Mouse (Mus musculus): ENCODE measurements around the gene Epo.

Gene Epo

DNA sequence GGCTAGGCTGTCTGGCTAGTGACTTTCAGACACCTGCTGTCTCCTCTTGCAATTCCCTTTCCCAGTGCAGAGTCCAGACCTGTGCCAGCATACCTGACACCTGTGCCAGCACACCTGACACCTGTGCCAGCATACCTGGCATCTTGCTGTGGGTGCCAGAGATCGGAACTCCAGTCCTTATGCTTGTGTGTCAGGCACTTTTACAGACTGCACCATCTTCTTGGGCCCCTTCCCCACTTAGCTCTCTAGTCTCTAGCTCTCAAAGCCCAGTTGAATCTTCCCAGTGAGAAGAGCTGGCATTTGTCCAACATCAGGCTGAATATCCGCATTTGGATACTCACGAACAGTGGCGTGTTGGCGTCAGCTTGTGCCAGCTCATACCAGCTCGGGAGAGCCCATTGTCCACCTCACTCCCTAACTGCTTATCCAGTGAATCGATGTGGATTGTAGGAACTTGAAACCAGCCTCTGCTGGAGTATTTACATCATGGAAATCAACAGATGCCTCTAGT lies 6.3 kb upstream of the Epo start:
- DNase-seq = no peak

DNA sequence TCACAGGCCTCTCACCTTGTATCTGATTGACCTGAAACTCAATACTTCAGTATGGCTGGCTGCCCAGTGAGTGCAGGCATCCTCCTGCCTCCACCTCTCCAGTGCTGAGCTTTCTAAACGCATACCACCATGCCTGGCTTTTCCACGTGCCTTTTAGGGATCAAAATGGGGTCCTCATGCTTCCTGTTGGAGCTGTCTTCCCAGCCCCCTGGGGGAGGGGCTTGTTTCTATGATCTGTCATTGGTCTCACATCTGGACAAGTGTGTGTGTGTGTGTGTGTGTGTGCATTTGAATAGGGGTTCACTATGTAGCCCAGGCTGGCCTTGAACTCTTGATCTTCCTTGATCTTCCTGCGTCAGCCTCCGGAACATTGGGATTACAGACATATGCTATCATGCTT lies 4.4 kb upstream of the Epo start:
- DNase-seq = no peak

DNA sequence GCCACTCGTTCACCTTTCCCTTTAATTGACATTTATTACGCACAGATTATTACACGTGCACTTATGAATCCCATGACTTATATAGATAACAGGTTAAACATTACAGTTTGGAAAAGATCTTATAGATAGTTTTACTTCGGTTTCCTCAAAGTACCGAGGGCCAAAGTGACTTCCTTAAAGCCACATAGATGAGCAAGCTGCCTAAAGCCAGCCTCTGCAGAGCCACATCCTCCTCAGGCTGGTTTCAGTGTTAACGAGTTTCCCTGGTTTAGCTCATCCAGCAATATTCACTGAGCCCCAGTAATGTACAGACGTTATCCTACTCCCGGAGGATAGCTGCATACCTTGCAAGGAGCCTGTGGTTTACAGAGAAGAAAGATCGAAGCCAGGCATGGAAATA lies 2.3 kb upstream of the Epo start:
- DNase-seq = no peak

DNA sequence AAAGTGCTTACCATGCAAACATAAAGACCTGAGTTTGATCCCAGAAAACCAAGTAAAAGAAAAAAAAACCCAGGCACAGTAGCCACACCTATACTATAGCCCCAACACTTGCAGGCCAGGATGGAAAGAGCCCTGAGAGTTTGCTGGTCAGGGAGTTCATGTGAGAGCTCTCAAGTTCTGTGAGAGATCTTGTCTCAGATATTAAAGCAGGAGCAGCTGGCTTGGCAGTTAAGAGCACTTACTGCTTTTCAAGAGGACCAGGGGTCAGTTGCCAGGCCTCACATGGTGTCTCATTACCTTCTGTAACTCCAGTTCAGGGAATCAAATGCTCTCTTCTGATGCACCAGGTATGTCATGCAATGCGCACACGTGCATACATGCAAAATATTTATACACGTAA lies 1.7 kb upstream of the Epo start:
- DNase-seq = no peak

DNA sequence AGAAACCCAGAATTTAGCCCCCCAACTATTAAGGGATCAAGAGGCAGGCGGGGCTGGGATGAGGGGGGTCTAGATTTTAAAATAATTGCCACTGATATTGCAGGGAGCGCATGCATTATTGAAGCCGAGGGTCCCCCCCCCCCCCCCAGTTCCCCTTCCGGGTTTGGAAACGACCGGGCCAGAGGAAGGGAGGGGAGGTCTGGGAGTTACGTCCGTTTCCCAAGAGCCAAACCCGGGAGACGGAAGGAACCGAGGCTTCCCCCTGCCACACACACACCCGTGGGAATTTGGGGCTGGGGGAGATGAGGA lies 280 bp downstream of the Epo start:
- DNase-seq = no peak

DNA sequence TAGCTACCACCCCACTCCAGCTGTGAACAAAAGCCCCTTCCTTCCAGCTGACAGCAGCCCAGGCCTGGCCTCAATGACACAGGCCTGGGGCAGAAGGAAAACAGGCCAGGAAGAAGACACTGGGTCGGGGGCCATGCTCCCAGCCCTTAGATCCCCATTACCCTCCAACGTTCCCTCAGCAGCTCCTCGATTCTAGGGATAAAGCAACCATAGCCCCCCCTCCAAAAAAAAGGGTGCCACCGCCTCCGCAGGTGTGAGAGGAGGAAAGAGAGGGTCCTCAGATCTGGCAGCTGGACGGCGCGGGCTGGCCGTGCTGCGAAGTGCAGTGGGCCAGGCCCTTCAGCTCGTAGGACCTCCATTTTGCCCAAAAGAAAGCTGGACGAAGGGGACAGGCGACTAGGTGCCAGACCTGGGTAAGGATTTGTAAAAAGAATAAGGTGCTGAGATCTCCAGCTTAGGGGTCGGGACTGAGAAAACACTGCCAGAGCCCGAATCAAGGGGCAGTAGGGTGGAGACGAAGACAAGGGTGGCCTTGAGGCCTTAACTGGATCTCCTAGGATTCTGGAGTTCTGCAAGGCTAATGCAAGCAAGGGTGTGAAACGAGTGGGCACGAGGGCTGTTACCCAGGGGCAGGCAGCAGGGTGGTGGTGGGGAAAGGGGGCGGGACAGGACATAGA lies 773 bp downstream of the Epo start:
- DNase-seq = peak; percentile 53

DNA sequence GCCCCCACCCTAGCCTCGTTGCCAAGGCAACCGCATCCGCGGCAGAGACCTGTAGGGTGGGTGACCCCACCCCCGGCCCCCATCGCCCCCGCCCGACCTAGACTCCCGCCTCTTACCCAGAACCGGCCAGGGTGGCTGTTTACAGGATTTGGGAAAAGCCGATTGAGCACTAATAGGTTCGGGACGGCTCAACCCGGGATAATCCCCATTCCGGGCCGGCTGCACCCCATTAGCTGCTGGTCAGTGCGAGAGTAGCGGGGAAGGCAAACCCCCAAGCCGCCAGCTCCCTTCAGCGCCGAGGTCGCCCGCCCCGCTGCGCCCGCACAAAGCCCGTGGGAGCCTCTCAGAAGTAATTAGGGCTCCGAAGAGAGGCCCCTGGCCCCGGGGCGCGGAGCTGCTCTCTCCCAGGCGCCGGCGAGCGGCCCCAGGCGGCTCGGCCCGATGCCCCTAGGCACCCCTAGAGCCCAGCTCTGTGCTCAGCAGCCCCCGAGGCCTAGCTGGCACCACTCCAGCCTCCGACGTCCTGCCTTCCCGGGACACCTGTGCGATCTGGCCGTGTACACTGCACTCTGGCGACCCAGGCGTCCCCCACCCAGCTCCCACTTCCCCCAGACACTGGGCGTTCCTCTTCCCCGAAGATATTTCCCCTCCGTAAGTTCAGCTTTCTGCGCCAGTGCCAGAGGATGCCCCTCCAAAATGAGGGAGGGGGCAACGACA lies 1.5 kb downstream of the Epo start:
- DNase-seq = peak; percentile 82

DNA sequence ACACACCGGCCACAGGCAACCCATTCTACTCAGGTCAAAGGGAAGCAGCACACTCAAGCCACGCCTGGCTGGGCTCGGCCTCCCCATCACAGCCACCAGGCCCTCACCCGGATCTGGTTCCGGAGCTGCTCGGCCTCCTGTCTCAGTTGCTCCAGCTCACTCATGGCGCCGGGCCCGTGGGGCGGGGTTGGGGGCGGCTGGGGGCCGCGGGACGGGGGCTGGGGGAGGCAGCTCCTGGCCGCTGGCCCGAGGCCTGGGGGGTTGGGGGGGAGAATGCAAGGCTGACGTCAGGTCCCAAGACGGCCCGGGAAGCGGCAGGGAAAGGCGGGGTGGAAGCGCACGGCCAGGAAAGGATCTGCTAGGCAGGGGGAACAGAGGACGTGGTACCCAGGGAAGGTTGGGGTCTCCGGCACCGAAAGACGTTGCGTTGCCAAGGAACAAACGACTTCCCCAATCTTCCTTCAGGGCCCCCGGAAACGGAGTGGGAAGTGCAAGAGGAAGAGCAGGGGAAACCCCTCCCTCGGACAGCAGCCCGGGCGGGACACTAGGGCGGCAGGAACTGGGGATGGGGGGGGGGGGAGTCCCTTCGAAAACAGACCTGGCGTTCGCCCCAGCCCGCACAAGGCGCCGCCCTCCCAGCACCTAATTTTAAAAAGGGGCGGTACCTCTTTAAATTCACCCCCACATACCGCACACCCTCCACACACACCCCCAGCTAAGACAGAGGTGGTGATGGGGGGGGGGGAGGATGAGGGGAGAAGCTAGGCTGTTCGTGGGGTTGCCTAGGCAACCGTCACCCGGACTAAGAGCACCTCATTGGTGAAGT lies 2.2 kb downstream of the Epo start:
- peak; percentile 53 for DNase-seq

DNA sequence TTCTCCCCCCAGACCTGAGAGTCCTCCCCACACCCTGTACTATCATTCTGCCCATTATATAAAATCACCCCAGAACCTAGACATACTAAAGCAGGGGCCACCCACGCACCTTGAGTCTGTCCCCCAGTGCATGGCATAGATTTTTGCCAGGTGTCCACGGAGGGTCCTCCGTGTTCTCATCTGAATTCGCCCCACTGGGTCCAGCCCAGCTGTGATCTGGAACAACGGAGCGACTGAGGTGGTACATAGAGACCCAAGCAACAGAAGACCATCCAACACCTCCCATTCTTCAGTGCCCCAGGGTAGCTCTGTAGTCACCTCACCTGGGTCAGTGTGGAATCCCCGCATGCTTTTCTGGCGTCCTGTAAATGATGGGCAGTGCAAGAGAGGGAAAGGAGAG lies 3.0 kb downstream of the Epo start:
- no peak for DNase-seq

DNA sequence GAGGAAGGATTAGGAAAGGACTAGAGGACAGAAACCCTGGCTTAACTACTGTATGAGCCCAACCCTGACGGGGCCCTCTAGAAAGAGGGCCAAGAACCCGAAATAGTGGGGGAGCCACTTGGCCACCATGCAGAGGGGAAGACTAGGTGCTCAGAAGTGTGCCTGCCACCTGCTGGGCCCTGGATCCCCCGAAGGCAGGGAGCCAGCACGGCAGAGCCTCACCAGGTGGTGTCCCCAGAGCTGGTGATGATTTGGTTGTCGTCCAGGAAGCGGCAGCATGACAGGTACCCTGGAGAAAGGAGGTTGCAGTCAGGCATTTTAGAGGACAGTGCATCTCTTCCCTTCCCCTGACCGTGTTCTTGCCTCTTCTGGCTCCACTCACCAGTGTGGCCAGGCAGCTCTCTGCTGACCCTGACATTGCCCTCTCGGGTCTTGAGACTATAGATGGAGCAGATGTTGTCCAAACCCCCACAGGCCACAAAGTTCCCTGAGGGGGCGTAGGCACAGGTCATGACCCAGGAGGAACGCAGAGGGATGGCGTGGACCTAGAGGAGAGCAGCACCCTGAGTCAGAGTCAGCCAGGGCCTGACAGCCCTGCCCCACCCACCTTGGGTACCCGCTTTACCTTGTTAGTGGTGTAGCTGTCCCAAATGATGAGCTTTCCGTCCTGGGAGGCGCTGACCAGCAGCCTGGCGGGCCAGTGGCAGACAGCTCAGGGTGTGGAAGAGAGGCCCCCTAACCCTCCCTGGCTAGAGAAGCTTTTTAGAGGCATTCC lies 3.6 kb downstream of the Epo start:
- no peak for DNase-seq

DNA sequence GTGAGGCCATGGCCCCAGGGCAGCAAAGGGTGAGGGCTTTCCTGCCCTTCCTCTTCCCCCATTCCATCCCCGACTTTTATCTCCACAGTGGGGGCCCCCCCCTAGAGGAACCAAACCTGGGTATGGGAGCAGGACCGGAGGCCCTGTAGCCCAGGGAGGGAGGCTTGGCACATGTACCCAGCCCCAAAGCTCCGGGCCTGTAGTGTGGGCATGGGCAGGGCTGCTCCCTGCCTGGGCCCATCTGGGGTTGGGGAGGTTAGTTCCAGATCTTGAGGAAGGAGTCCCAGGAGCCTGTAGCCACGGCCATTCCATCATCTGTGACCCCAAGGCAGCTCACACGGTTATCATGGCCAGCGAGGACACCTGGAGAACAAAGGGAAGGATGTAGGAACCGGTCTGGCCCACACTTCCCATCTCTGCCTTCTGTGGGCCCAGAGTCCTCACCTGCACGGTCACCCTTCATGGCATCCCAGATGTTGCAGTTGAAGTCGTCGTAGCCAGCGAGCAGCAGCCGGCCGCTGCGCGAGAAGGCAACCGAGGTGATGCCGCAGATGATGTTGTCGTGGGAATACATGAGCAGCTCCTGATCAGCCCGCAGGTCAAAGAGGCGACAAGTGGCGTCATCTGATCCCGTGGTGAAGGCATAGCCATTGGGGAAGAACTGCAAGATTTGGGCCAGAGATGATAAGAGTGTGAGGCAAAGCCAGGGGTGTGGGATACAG lies 4.6 kb downstream of the Epo start:
- no peak for DNase-seq

DNA sequence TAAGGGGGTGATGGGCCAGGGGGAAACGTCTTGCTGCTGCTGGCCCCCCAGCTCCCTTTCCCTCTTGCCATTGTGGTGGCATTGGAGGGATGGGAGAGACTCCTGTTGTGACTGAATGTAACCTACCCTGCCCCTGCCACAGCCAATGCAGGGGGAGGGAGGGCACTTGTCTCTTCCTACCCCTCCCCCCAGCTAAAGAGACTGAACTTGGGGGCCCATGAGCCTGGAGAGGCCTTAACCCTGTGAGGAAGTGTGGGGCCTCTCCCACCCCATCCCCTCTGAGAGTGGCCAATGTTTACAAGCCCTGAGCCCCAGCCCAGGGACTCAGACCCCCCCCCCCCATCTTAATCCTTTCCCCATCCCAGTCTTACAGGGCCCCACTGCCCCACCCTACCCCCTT lies 5.6 kb downstream of the Epo start:
- DNase-seq = no peak

DNA sequence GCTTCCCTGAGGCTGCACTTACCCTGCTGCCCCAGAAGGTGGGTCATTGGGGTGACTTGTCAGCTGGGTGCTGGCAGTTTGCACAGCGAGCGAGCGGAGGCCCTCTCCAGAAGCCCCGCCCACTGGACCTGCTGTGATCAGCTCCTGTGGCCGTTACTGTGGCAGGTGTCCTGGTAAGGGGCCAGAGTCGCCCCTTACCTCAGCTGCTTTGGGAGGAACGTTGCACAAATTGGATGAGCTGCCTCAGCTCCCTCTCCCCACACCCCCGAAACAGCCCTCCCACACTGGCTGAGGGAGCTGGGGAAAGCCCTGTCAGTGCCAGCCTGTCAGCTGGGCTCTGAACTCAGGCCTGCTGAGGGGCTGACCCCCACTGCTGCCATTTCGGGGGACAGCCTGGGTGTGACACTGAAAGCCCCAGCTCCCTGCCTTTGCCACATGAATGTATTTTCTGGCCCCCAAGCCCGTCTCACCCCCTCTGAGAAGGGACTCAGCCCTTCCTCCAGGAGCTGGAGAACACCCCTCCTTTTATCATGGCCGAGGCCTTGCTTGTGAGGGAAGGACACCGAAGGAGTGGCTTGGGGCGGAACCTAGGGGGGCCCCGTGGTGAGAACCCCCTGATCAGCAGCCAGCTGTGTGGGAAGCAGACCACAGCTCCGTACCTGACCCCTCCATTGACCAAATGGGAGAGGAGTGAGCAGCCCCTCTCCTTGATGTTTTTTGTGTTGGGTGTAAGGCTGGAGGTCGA lies 6.7 kb downstream of the Epo start:
- peak; percentile 68 for DNase-seq

DNA sequence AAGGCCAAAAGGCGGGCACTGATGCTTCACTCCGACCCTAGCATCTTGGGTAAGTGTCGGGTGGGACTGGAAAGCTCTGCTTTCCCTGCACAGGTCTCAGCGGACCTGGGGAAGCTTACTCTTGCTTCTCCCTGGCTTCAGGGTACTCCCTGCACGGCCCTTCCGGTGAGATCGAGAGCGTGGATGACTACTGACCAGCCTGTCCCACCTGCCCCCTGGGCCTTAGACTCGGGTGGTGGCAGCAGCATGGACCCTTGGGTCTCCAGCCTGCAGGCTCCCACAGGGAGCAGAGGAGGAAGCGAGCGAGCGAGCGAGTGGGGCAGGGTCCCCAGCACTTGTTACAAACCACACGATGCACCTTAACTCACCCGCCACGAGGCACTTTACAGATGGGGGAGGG lies 7.5 kb downstream of the Epo start:
- no peak for DNase-seq

DNA sequence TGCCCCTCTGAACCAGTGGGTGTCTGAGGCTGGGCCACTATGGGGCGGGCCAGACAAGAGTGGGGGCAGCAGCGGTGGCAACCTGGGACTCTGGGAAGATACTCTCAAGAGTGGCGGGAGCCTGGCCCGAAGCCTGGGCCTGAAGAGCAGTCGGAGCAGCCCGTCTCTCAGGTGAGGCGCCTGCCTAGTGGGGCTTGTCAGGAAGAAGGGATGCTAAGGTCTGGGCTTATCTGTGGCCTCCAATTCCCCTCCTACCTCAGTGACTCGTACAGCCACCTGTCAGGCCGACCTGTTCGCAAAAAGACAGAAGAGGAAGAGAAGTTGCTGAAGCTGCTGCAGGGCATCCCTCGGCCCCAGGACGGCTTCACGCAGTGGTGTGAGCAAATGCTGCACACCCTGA lies 8.4 kb downstream of the Epo start:
- no peak for DNase-seq

DNA sequence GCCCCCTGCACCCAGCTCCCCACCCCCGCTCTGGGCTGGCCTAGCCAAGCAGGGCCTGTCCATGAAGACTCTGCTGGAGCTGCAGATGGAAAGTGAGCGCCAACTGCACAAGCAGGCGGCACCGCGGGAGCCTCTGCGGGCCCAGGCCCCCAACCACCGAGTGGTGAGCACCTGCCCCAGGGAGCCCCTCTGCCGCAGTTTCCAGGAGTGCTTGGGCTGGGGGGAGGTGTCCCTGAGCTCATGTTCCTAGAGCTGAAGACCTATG lies 8.9 kb downstream of the Epo start:
- no peak for DNase-seq

DNA sequence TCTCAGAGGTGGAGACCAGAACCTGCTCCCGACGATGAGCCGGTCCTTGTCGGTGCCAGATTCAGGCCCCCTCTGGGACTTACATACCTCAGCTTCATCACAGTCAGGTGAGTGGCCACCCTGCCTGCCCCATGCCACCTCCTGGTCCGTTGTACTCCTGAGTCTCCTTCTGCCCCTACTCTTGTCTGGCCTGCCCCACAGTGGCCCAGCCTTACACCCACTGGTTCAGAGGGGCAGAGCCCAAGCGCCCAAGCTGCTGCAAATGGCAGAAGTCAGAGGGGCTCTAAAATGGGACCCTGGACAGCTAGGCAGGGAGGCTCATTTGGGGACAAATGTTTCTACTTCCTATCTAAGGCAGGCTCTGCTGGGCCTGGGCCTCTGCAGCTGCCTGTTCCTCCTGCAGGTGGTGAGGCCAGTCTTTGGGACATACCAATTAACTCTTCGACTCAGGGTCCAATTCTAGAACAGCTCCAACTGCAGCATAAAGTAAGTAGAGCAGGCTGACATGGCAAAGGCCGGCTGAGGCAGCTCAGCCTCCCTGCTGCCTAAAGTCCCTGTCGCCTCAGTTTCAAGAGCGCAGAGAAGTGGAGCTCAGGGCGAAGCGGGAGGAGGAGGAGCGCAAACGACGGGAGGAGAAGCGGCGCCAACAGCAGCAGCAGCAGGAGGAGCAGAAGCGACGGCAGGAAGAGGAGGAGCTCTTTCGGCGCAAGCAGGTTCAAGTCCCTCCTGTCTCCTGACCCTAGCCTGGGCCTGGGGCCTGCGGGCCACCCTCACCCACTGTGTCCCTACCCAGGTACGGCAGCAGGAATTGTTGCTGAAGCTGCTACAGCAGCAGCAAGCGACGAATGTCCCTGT lies 9.4 kb downstream of the Epo start:
- no peak for DNase-seq

DNA sequence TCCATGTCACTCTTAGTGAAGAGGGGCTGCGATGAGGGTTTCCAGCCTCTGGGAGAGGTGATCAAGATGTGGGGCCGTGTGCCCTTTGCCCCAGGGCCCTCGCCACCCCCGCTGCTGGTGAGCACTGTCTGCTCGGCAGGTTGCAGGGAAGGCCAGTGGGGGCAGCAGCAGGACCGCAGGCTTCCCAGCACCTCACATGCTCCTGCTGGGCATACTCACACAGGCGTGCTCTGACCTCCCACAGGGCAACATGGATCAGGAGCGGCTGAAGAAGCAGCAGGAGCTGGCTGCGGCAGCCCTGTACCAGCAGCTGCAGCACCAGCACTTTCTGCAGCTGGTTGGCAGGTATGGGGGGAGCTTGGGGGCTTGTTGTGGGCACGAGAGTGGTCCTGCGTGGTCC lies 10.3 kb downstream of the Epo start:
- no peak for DNase-seq

DNA sequence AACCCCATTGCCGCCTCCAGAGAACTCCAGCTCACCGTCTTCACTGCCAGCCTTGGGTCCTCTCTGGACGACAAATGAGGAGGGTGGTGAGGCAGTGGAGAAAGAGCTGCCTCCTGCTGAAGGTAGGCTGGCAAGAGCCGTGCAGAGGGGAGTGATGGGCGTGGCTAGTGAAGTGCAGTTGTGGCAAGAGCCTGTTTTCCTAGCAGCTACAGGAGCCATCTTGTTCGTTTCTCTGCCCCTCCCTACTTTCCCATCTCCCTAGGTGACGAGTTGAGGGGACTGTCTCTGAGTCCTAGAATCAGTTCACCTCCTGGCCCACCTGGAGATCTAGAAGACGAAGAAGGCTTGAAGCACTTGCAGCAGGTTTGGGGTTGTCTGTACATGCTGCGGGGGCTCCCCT lies 11.2 kb downstream of the Epo start:
- no peak for DNase-seq

DNA sequence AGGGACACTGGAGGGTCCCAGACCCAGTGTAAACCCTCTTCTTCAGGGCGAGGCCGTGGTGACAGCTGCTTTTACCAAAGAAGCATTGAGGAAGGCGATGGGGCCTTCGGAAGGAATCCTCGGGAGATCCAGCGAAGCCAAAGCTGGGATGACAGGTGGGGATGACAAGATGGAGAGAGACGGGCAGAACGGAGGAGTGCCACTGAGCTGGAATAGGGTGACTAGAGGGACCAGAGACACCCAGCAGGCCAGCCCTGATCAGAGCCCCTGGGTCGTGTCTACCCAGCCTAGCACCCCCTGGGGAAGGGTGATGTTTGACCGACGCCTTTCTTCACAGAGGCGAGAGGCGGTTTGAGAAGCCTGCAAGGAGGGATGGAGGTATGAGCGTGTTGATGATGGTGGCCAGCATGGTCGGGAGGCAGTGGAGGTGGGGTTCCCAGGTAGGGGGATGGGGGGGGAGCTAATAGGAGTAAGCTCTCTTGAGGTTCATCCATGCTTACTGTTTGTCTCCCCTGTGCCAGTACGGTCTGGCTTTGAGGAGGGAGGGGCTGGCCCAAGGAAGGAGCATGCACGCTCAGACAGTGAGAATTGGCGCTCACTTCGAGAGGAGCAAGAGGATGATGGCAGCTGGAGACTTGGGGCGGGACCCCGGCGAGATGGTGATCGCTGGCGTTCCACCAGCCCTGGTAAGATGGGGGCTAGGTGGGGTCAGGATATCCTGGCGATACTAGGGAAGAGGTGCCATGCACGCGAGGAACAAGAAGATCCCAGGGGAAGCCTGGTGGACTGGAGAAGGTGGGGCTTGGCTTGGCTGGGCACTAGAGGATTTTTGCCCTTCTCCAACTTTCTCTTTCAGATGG lies 13.1 kb downstream of the Epo start:
- DNase-seq = peak; percentile 5

Data from thymus, postnatal 4 days (tissue).